Mouse (Mus musculus) olfactory bulb, adult 2 months (tissue): ENCODE data around the gene Dhodh.

Experiments
- CTCF ChIP-seq: fragments of 200-500 bp; IDR thresholded peaks from 2 replicates; pipeline ENCODE4 v1.5.1; 2012; ENCODE audit warnings: low read depth, mild to moderate bottlenecking, low read length, moderate library complexity; ENCODE audit not compliant: insufficient read depth
- POLR2A ChIP-seq: fragments of 200-500 bp; IDR thresholded peaks from 2 replicates; pipeline ENCODE4 v1.6.1; 2012; ENCODE audit warnings: mild to moderate bottlenecking, low read depth, low read length, moderate library complexity; ENCODE audit not compliant: insufficient read depth

GRCm38 (mm10) chr8:109586972-109587504 is 21.4 kb downstream of the Dhodh start:
- no peak for TF ChIP-seq CTCF
- no peak for TF ChIP-seq POLR2A
